Mouse (Mus musculus) embryonic fibroblast, embryonic 13.5 days (primary cell): Measurements from ENCODE around the gene Stx6.
A peak's percentile ranks its signal among the peaks of the same experiment; 100 is the strongest.

Source experiments
- CTCF ChIP-seq: IDR thresholded peaks from 2 replicates; pipeline ENCODE4 v1.5.1; 2011; ENCODE audit warnings: mild to moderate bottlenecking, control low read depth, low read length, moderate library complexity, borderline replicate concordance; ENCODE audit not compliant: insufficient read depth
- POLR2A ChIP-seq: IDR thresholded peaks from 2 replicates; pipeline ENCODE4 v1.6.1; 2011; ENCODE audit warnings: low read depth, mild to moderate bottlenecking, control low read depth, low read length, moderate library complexity

DNA sequence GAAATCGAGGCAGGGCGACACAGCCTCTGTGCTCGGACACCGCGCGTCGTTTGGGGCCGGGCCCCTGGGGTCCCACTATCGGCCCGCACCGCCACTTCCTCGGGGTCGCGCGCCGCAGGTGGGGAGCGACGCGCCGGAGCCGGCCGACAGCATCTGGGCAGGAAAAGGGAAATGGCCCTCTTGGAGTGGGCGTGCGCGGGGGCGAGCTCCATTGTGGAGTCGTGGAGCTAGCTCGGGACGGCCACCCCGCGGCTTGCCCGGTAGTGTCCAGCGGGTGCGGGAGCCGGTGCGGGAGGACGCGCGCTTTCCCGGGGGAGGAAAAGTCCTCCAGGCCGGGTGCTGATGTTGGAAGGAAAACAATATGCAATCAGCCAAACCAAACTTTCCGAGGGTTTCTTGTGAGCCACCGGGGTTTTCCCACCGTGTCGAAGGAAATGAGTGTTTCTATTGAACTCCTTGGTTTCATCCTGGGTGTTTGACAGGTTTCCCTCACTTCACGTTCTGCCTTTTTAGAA is 512 bp downstream of the Stx6 start:
- TF ChIP-seq CTCF (no peak), POLR2A (0 out of 2 replicates have a peak, but pooled peaks have one; percentile 2)
